Mouse (Mus musculus) thymus, adult 2 months (tissue): ENCODE results near the gene D7Ertd443e.

ENCODE experiments used
- CTCF ChIP-seq: fragments of 200-500 bp; IDR thresholded peaks from 2 replicates; pipeline ENCODE4 v1.5.1; 2012; ENCODE audit warnings: mild to moderate bottlenecking, control low read depth, low read length, moderate library complexity, borderline replicate concordance; ENCODE audit not compliant: control insufficient read depth, poor library complexity, insufficient read depth; ENCODE audit errors: extremely low read depth
- POLR2A ChIP-seq: fragments of 200-500 bp; IDR thresholded peaks from 2 replicates; pipeline ENCODE4 v1.6.1; 2012; ENCODE audit warnings: mild to moderate bottlenecking, low read length, control low read depth, moderate library complexity; ENCODE audit not compliant: control insufficient read depth, poor library complexity, insufficient read depth; ENCODE audit errors: extremely low read depth

DNA sequence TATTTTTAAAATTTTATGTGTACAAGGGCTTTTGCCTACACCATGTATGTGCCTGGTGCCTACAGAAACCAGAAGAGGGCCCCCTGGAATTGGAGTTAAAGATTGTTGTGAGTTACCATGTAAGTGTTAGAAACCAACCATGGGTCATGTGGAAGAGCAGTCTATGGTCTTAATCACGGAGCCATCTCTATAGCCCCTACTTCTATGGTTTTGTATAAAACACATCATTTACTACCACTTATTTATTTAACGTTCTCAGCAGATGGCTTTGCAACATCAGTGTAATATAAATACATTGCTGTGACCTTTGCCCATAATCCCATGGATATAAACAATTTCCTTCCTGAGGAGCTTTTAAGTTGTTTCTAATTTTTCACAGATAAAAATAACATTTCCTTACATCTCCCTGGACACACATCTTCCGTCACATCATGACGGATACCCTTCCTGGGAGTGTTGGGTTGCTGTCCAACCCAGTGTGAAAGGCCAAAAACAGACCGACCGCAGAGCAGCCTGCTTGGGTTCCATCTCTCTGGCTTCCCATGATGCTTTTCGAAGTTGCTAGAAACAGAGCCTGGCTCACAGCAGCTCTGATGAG, 135.1 kb downstream of the D7Ertd443e start:
- TF ChIP-seq CTCF (no peak), POLR2A (no peak)
